Mouse (Mus musculus) heart, postnatal 0 days (tissue): ENCODE measurements around the gene Prkcq. TPM values are rescaled to one million over a fixed set of nuclear protein-coding genes. Genes with fewer than 3 reads are reported as not detected.

Experiments used
- ATAC-seq: fragments of 200-750 bp; cut with Nextera tagmentation; 2 replicates; pipeline ENCODE4 v1.8.0; 2017; ENCODE audit warnings: low read depth, moderate number of reproducible peaks, moderate library complexity; ENCODE audit not compliant: insufficient read depth
- DNase-seq: peaks from one replicate; pipeline ENCODE4 v3.0.0-alpha.2; 2016; ENCODE audit warnings: low spot score
- H3K27ac ChIP-seq: fragments of 300-500 bp; sonication (generic); 2 replicates; pipeline ENCODE4 v1.5.1; 2014; ENCODE audit warnings: low read depth, mild to moderate bottlenecking
- H3K27me3 ChIP-seq: fragments of 300-500 bp; sonication (generic); 2 replicates; pipeline ENCODE4 v1.6.1; 2014; ENCODE audit warnings: low read length, mixed read lengths; ENCODE audit not compliant: control insufficient read depth, insufficient read depth
- H3K36me3 ChIP-seq: fragments of 300-500 bp; sonication (generic); replicated peaks from 2 replicates; pipeline ENCODE4 v1.6.1; 2014; ENCODE audit warnings: low read length, mixed read lengths; ENCODE audit not compliant: control insufficient read depth, insufficient read depth
- H3K4me1 ChIP-seq: fragments of 300-500 bp; sonication (generic); 2 replicates; pipeline ENCODE4 v1.6.1; 2014; ENCODE audit warnings: antibody characterized with exemption; ENCODE audit not compliant: control insufficient read depth, insufficient read depth
- H3K4me2 ChIP-seq: fragments of 300-500 bp; sonication (generic); 2 replicates; pipeline ENCODE4 v1.6.1; 2014; ENCODE audit warnings: low read depth, mild to moderate bottlenecking, low read length, moderate library complexity
- H3K4me3 ChIP-seq: fragments of 300-500 bp; sonication (generic); 2 replicates; pipeline ENCODE4 v1.5.1; 2014; ENCODE audit warnings: low read depth, low read length
- H3K9ac ChIP-seq: fragments of 300-500 bp; sonication (generic); replicated peaks from 2 replicates; pipeline ENCODE4 v1.6.1; 2014; ENCODE audit warnings: low read depth, low read length, mixed read lengths
- H3K9me3 ChIP-seq: fragments of 300-500 bp; sonication (generic); replicated peaks from 2 replicates; pipeline ENCODE4 v1.6.1; 2016; ENCODE audit warnings: low read length; ENCODE audit not compliant: control insufficient read depth
- CTCF ChIP-seq: IDR thresholded peaks from 2 replicates; pipeline ENCODE4 v1.5.1; 2016; ENCODE audit warnings: antibody characterized with exemption, control low read depth, low read depth
- EP300 ChIP-seq: IDR thresholded peaks from 2 replicates; pipeline ENCODE4 v1.6.1; 2016; ENCODE audit warnings: antibody characterized with exemption, low read depth
- WGBS: fragments of 180-500 bp; shearing (Covaris S2); extraction: QIAGEN DNeasy Blood & Tissue Kit; methylation state at CpG from one replicate; pipeline ENCODE4 v1.1.7; 2014; 5-methylcytosine and 5-hydroxymethylcytosine counted together
- polyA plus RNA-seq: library from polyadenylated mRNA; unstranded; fragments of >200 nt; fragmentation: Nextera tagmentation; extraction: Ambion mirVana; gene quantifications from 2 replicates; pipeline ENCODE4 v1.2.1, GENCODE M21; 2015
- total RNA-seq: library from RNA; depleted of rRNA; stranded (reverse); fragments of >200 nt; gene quantifications from 2 replicates; pipeline ENCODE4 v1.2.3, GENCODE M21; 2014; ENCODE audit warnings: low replicate concordance

Prkcq gene
- total and polyA plus RNA-seq, 2 experiments from 2014 or later: 0.59 TPM; not detected in 1

DNA sequence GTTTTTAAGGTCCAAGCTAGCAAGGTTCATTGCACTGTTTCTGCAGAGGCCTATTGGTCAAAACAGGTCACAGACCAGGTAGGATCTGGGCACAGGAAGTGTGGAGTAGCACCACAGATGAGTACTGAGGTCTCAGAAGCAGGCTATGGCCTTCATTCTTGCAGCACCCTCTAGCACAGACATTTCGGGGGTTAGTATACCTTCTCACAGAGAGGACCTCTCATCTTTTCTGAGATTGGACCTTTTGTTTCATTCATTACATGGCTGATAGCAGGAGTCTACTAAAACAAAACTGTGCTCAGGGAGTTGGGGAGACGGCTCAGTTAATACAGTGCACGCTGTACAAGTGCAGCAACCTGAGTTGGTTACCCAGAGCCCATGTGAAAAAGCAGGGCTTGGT is 14.7 kb downstream of the Prkcq start:
- H3K36me3 ChIP-seq: no peaks in the 10 kb centered on the region
- TF ChIP-seq EP300 (no peak), CTCF (no peak)
- no peaks in the 10 kb centered on the region for H3K9me3 ChIP-seq
- WGBS: 78% methylated on average over 3 of the region's 3 CpGs
- H3K4me3 ChIP-seq: no peak overlapping the region
- H3K4me2 ChIP-seq: no peak overlapping the region
- no peak overlapping the region for H3K27ac ChIP-seq
- no peak for DNase-seq
- H3K27me3 ChIP-seq: no peaks in the 10 kb centered on the region
- no peak for ATAC-seq
- H3K4me1 ChIP-seq: no peaks in the 10 kb centered on the region
- H3K9ac ChIP-seq: no peak overlapping the region

DNA sequence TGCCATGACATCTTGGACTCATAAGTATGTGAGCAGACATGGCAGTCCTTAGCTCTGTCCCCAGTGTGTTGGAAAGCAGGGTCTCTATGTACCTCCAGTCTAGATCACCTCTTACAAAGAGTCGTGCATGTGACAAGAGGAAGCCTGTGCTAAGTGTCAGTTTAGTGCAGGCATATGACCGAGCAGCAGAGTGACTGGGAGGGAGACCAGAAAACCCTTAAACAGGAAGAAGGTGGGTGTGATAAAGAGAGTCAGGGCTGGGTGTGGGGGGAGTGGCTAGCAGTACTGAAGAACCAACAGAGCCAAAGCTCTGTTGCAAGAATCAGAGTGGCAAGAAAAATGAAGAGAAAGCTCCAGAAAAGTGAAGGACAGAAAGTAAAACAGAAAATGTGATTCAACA is 15.3 kb downstream of the Prkcq start:
- Histone ChIP-seq H3K4me3 (no peak overlapping the region), H3K9ac (no peak overlapping the region), H3K36me3 (no peaks in the 10 kb centered on the region), H3K4me1 (no peaks in the 10 kb centered on the region), H3K4me2 (no peak overlapping the region), H3K27ac (no peak overlapping the region), H3K9me3 (no peaks in the 10 kb centered on the region), H3K27me3 (no peaks in the 10 kb centered on the region)
- TF ChIP-seq CTCF: no peak
- TF ChIP-seq EP300: no peak
- ATAC-seq (no peak), DNase-seq (no peak)
- 21% methylated on average over 2 of the region's 2 CpGs for WGBS

DNA sequence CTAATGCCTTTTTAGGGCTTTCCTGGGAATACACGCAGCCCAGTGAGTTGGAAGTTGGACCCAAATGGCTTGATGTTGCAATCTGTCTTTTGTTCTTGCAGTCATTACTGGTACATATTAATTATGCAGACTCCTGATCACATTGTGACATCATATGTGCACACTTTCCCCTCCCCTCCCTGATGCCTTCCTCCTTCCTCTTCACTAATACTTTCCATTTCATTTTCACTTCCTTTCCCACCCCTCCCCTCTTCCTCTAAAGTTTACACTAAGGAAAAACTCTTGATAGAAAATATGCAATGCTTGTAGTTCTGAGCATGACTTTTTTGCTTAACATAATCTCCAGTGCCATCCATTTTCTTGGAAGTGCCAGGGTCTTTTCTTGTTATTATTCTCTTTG is 16.4 kb downstream of the Prkcq start:
- no peaks in the 10 kb centered on the region for H3K9me3 ChIP-seq
- no peaks in the 10 kb centered on the region for H3K36me3 ChIP-seq
- ATAC-seq (no peak), DNase-seq (no peak)
- no peak overlapping the region for H3K9ac ChIP-seq
- no peak overlapping the region for H3K4me2 ChIP-seq
- H3K27me3 ChIP-seq: no peaks in the 10 kb centered on the region
- H3K27ac ChIP-seq: no peak overlapping the region
- H3K4me1 ChIP-seq: no peaks in the 10 kb centered on the region
- TF ChIP-seq CTCF: no peak
- no peak for TF ChIP-seq EP300
- H3K4me3 ChIP-seq: no peak overlapping the region
- 71% methylated on average over 1 of the region's 1 CpGs for WGBS

- Histone ChIP-seq H3K4me2 (no peak overlapping the region), H3K9me3 (no peaks in the 10 kb centered on the region), H3K36me3 (no peaks in the 10 kb centered on the region), H3K27me3 (no peaks in the 10 kb centered on the region), H3K4me1 (no peaks in the 10 kb centered on the region), H3K4me3 (no peak overlapping the region), H3K27ac (no peak overlapping the region), H3K9ac (no peak overlapping the region)
- no peak for ATAC-seq
- no peak for DNase-seq
- 80% methylated on average over 4 of the region's 4 CpGs for WGBS
- no peak for TF ChIP-seq EP300
- no peak for TF ChIP-seq CTCF
Observed at GRCm38 (mm10) chr2:11189150-11189767, 17.4 kb downstream of the Prkcq start.

- Histone ChIP-seq H3K4me1 (no peaks in the 10 kb centered on the region), H3K4me2 (peak overlapping the region; percentile 41), H3K9ac (no peak overlapping the region; the same call in 1 of the 2 replicates), H3K27ac (no peak overlapping the region; the same call in 1 of the 2 replicates), H3K4me3 (peak overlapping the region; percentile 27; the same call in 1 of the 2 replicates), H3K9me3 (no peaks in the 10 kb centered on the region), H3K27me3 (no peaks in the 10 kb centered on the region), H3K36me3 (no peaks in the 10 kb centered on the region)
- TF ChIP-seq EP300 (no peak), CTCF (no peak)
- 60% methylated on average over 12 of the region's 12 CpGs for WGBS
- no peak for ATAC-seq
- DNase-seq: no peak
Observed at GRCm38 (mm10) chr2:11192281-11193098, 20.6 kb downstream of the Prkcq start.
